Mouse (Mus musculus) heart, adult 2 months (tissue): ENCODE results near the gene Zfhx3. TPM values are rescaled to one million over a fixed set of nuclear protein-coding genes. Genes with fewer than 3 reads are reported as not detected.

Experiments
- DNase-seq, 2 experiments: peaks; one replicate each; pipeline ENCODE4 v3.0.0; 2021
- H3K27ac ChIP-seq: fragments of 200-600 bp; 2 replicates; pipeline ENCODE4 v1.8.1; 2022
- H3K27me3 ChIP-seq: fragments of 200-500 bp; 2 replicates; pipeline ENCODE4 v1.6.1; 2012; ENCODE audit warnings: mild to moderate bottlenecking, low read length, inconsistent platforms, mixed read lengths; ENCODE audit not compliant: control insufficient read depth, insufficient read depth
- H3K36me3 ChIP-seq: fragments of 200-500 bp; 2 replicates; pipeline ENCODE4 v1.6.1; 2012; ENCODE audit warnings: low read length, inconsistent platforms; ENCODE audit not compliant: control insufficient read depth, insufficient read depth
- H3K4me1 ChIP-seq: fragments of 200-500 bp; 2 replicates; pipeline ENCODE4 v1.6.1; 2011; ENCODE audit warnings: low read length; ENCODE audit not compliant: control insufficient read depth, insufficient read depth
- H3K4me3 ChIP-seq: fragments of 200-600 bp; 2 replicates; pipeline ENCODE4 v1.8.1; 2022
- H3K79me2 ChIP-seq: fragments of 200-500 bp; replicated peaks from 2 replicates; pipeline ENCODE4 v1.6.1; 2012; ENCODE audit warnings: mild to moderate bottlenecking, inconsistent platforms, low read length, moderate library complexity, mixed read lengths; ENCODE audit not compliant: control insufficient read depth, insufficient read depth
- H3K9ac ChIP-seq: fragments of 200-500 bp; 2 replicates; pipeline ENCODE4 v1.6.1; 2012; ENCODE audit warnings: low read depth, mild to moderate bottlenecking, control low read depth, inconsistent platforms, low read length, mixed read lengths
- CTCF ChIP-seq: fragments of 200-600 bp; IDR thresholded peaks from 2 replicates; pipeline ENCODE4 v1.8.1; 2022; ENCODE audit warnings: antibody characterized with exemption, mild to moderate bottlenecking, moderate library complexity
- EP300 ChIP-seq: fragments of 200-500 bp; IDR thresholded peaks from 2 replicates; pipeline ENCODE4 v1.6.1; 2011; ENCODE audit warnings: low read depth, low read length, control low read depth; ENCODE audit not compliant: insufficient read depth
- POLR2A ChIP-seq: fragments of 200-500 bp; IDR thresholded peaks from 2 replicates; pipeline ENCODE4 v1.6.1; 2011; ENCODE audit warnings: mild to moderate bottlenecking, low read depth, low read length, control low read depth; ENCODE audit not compliant: insufficient read depth
- WGBS: fragments of 180-500 bp; shearing (Covaris S2); methylation state at CpG from one replicate; pipeline ENCODE4 v1.1.7; 2018; 5-methylcytosine and 5-hydroxymethylcytosine counted together
- intact Hi-C: fragments of 180-260 bp; cut with DNase I; formaldehyde crosslinking; loops from one replicate; pipeline ENCODE4 v1.15.1; 2025
- polyA plus RNA-seq: library from polyadenylated mRNA; depleted of rRNA; stranded (reverse); fragments of >200 nt; gene quantifications from 2 replicates; pipeline ENCODE4 v1.2.3, GENCODE M21; 2012
- total RNA-seq, 2 experiments: library from RNA; stranded (reverse); gene quantifications; 2 replicates each; pipeline ENCODE4 v1.2.3; 2021

The Zfhx3 gene
- total and polyA plus RNA-seq, 3 experiments = 1.8 to 8.3 (median 6.9) TPM

- no peak for DNase-seq
- TF ChIP-seq EP300 (no peak), CTCF (no peak), POLR2A (no peak)
- Histone ChIP-seq H3K9ac (no peak overlapping the region), H3K4me3 (no peak overlapping the region), H3K27me3 (no peaks in the 10 kb centered on the region; the same call in 1 of the 2 replicates), H3K36me3 (no peaks in the 10 kb centered on the region), H3K27ac (no peak overlapping the region), H3K4me1 (no peaks in the 10 kb centered on the region), H3K79me2 (no peaks in the 10 kb centered on the region)
- WGBS = 89% methylated on average over 3 of the region's 3 CpGs
- intact Hi-C loops = no loop called here
Measured at GRCm38 (mm10) chr8:108470269-108470668, 527.8 kb downstream of the Zfhx3 start.

- no peaks in the 10 kb centered on the region; the same call in 1 of the 2 replicates for H3K27me3 ChIP-seq
- no peaks in the 10 kb centered on the region for H3K36me3 ChIP-seq
- TF ChIP-seq POLR2A (no peak), EP300 (no peak), CTCF (no peak)
- 74% methylated on average over 10 of the region's 10 CpGs for WGBS
- no peaks in the 10 kb centered on the region for H3K79me2 ChIP-seq
- intact Hi-C loops = no loop called here
- no peak overlapping the region for H3K27ac ChIP-seq
- H3K4me3 ChIP-seq = no peak overlapping the region
- H3K4me1 ChIP-seq = no peaks in the 10 kb centered on the region
- no peak overlapping the region for H3K9ac ChIP-seq
- DNase-seq = no peak
Measured at GRCm38 (mm10) chr8:108474556-108474955, 532.1 kb downstream of the Zfhx3 start.

GRCm38 (mm10) chr8:108478131-108478530 is 535.7 kb downstream of the Zfhx3 start:
- H3K4me3 ChIP-seq = no peak overlapping the region
- TF ChIP-seq POLR2A = no peak
- no peak for TF ChIP-seq EP300
- TF ChIP-seq CTCF = no peak
- H3K79me2 ChIP-seq = no peaks in the 10 kb centered on the region
- no peak for DNase-seq
- no peaks in the 10 kb centered on the region for H3K36me3 ChIP-seq
- intact Hi-C loops = no loop called here
- no peaks in the 10 kb centered on the region for H3K27me3 ChIP-seq
- 65% methylated on average over 8 of the region's 8 CpGs for WGBS
- H3K9ac ChIP-seq = no peak overlapping the region
- H3K27ac ChIP-seq = no peak overlapping the region
- no peaks in the 10 kb centered on the region for H3K4me1 ChIP-seq

- TF ChIP-seq CTCF (no peak), POLR2A (no peak), EP300 (no peak)
- Histone ChIP-seq H3K9ac (no peak overlapping the region), H3K27ac (no peak overlapping the region), H3K4me3 (no peak overlapping the region), H3K79me2 (no peaks in the 10 kb centered on the region), H3K36me3 (no peaks in the 10 kb centered on the region), H3K27me3 (no peaks in the 10 kb centered on the region), H3K4me1 (no peaks in the 10 kb centered on the region)
- 67% methylated on average over 12 of the region's 12 CpGs for WGBS
- intact Hi-C loops = no loop called here
- no peak for DNase-seq
Measured at GRCm38 (mm10) chr8:108480141-108480540, 537.7 kb downstream of the Zfhx3 start.

- TF ChIP-seq CTCF = no peak
- TF ChIP-seq POLR2A = no peak
- TF ChIP-seq EP300 = no peak
- Histone ChIP-seq H3K27me3 (no peaks in the 10 kb centered on the region), H3K27ac (no peak overlapping the region), H3K36me3 (no peaks in the 10 kb centered on the region), H3K4me1 (no peaks in the 10 kb centered on the region), H3K4me3 (no peak overlapping the region), H3K9ac (no peak overlapping the region), H3K79me2 (no peaks in the 10 kb centered on the region)
- DNase-seq = no peak
- intact Hi-C loops = no loop called here
- WGBS = 63% methylated on average over 11 of the region's 11 CpGs
Measured at GRCm38 (mm10) chr8:108481167-108481815, 538.8 kb downstream of the Zfhx3 start.

GRCm38 (mm10) chr8:108496101-108496500 is 553.7 kb downstream of the Zfhx3 start:
- H3K36me3 ChIP-seq = no peaks in the 10 kb centered on the region
- no peak overlapping the region for H3K9ac ChIP-seq
- WGBS = 72% methylated on average over 12 of the region's 12 CpGs
- no peaks in the 10 kb centered on the region for H3K79me2 ChIP-seq
- intact Hi-C loops = no loop called here
- no peak for DNase-seq
- H3K4me3 ChIP-seq = no peak overlapping the region
- no peak overlapping the region for H3K27ac ChIP-seq
- H3K4me1 ChIP-seq = no peaks in the 10 kb centered on the region
- TF ChIP-seq EP300 = no peak
- TF ChIP-seq POLR2A = no peak
- no peak for TF ChIP-seq CTCF
- no peaks in the 10 kb centered on the region for H3K27me3 ChIP-seq
